Mouse (Mus musculus) cortical plate, adult 2 months (tissue): ENCODE measurements around the gene Rhbdf2.

ENCODE experiments used
- CTCF ChIP-seq: fragments of 200-500 bp; IDR thresholded peaks from 2 replicates; pipeline ENCODE4 v1.5.1; 2011; ENCODE audit warnings: mild to moderate bottlenecking, control low read depth, low read length; ENCODE audit not compliant: insufficient read depth; ENCODE audit errors: extremely low read depth
- POLR2A ChIP-seq: fragments of 200-500 bp; IDR thresholded peaks from 2 replicates; pipeline ENCODE4 v1.6.1; 2011; ENCODE audit warnings: mild to moderate bottlenecking, low read length, control low read depth; ENCODE audit not compliant: insufficient read depth; ENCODE audit errors: extremely low read depth

DNA sequence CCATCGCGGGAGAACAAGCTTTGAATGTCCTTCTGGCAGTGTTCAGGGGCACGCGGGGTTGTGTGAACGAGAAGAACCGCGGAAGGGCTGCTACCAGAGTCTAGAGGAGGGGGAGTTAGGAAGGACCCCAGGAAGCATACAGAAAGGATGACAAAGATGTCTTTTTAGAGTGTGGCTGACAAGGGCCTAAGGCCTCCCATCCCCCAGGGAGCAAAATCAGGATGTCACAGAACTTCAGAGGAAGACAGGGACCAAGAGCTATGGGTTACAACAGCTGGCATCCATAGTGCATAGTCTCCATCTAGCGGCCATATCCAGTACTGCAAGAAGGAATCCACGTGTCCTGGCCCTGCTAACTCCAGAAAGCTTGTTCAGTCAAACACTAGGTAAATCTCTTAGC lies 1.9 kb upstream of the Rhbdf2 start:
- TF ChIP-seq CTCF = peak; percentile 100
- no peak for TF ChIP-seq POLR2A
